Mouse (Mus musculus) gastrocnemius, adult 2 months (tissue): ENCODE data around the gene Mmrn1. TPM values are rescaled to one million over a fixed set of nuclear protein-coding genes. Genes with fewer than 3 reads are reported as not detected.
"Not testable (repeated sequence)": the region's sequence is repeated elsewhere in the genome, so short reads cannot be mapped to it uniquely, and the experiment has no call there.

Source experiments
- DNase-seq: peaks from one replicate; pipeline ENCODE4 v3.0.0; 2022
- H3K27ac ChIP-seq: fragments of 200-600 bp; 2 replicates; pipeline ENCODE4 v1.8.1; 2022; ENCODE audit warnings: mild to moderate bottlenecking
- H3K4me3 ChIP-seq: fragments of 200-600 bp; 2 replicates; pipeline ENCODE4 v1.8.1; 2022; ENCODE audit warnings: mild to moderate bottlenecking, moderate library complexity
- CTCF ChIP-seq: fragments of 200-600 bp; IDR thresholded peaks from 2 replicates; pipeline ENCODE4 v1.8.1; 2022; ENCODE audit warnings: antibody characterized with exemption, mild to moderate bottlenecking, moderate library complexity
- intact Hi-C: fragments of 180-260 bp; cut with DNase I; formaldehyde crosslinking; loops from one replicate; pipeline ENCODE4 v1.15.1; 2025
- long read RNA-seq, 2 experiments: library from polyadenylated mRNA; stranded (forward); transcript quantifications; one replicate each; pipeline ENCODE4 v2.0.0; 2021
- total RNA-seq, 2 experiments: library from RNA; stranded (reverse); gene quantifications; 2 replicates each; pipeline ENCODE4 v1.2.3; 2021

Gene Mmrn1
- total RNA-seq: 1 to 10 TPM in 1 of 2 experiments, under 1 TPM in 1; 0.92 to 2.0 TPM
- long read RNA-seq, experiment 1: 0 reads
- long read RNA-seq, experiment 2, full-length matches to known transcripts: 2 of 2 reads
- long read RNA-seq, experiment 2, partial matches to known transcripts: 0 of 2 reads
- long read RNA-seq, experiment 2, other reads (novel, unspliced or antisense): 0 of 2 reads

DNA sequence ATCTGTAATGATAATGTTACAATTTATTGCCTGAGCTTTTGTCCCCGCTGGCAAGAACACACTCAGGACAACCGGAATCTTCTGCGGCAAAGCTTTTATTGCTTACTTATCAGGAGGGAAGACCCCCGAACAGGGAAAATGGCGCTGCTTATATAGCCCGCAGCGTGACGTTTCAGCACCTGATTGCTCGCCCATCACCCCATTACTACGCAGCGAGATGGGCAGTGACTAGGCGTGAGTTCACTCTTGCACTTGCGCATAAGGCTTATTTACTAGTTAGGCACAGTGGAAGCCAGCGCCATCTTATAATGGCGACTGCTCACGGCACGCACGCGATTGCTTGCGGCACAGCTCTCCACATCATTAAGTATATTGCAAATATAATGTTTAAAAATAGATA lies at the start of gene Mmrn1:
TSS of gene Mmrn1 (plus strand) at position 301 of the 400 bp plus-strand sequence.
- intact Hi-C loops, H3K4me3 ChIP-seq, DNase-seq, H3K27ac ChIP-seq: not testable (repeated sequence)

DNA sequence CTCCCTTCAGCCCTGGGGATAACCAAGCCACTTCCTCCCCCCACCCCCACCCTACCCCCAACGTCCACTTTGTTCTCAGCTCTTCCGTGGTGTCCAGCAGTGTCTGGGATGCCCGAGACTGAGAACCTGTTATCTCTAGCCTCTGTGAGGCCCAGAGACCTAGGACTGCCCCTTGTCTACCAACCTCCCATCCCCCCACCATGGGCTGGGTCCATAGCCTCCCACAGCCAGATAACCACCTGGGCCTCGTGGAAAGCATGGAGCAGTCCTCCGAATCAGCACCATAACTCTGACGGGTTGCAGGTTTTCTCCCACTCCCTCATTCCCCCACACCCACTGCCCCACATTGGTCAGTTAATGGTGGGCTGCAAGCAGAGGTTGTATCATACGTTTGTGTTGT lies 44.4 kb upstream of the Mmrn1 start:
- intact Hi-C loops: no loop called here
- no peak for TF ChIP-seq CTCF
- no peak for DNase-seq
- H3K27ac ChIP-seq: no peak overlapping the region
- no peak overlapping the region for H3K4me3 ChIP-seq

DNA sequence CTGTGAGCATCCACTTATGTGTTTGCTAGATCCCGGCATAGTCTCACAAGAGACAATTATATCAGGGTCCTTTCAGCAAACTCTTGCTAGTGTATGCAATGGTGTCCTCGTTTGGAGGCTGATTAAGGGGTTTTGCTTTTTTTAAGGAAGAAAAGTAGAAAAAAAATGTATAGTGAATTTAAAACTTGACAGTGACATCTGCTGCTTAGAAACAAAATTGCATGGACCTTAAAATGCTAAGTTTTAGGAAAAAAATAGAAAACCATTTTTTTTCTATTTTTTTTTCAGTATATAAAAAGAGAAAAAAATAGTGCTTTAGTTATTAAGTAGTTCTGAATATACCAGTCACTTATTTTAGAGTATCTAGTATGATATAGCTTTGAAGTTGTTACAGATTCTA lies 43.2 kb upstream of the Mmrn1 start:
- intact Hi-C loops: no loop called here
- DNase-seq: no peak
- TF ChIP-seq CTCF: no peak
- H3K4me3 ChIP-seq: no peak overlapping the region
- H3K27ac ChIP-seq: no peak overlapping the region

DNA sequence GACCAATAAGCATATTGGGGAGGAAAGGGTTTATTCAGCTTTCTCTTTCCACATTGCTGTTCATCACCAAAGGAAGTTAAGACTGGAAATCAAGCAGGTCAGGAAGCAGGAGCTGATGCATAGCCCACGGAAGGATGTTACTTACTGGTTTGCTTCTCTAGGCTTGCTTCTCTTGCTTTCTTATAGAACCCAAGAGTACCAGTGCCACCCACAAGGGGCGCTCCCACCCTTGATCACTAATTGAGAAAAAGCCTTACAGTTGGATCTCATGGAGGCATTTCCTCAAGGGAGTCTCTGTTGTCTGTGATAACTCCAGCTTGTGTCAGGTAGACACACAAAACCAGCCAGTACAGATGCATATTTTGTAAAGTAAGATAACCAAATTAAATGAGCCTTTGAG lies 17.5 kb upstream of the Mmrn1 start:
- no peak for TF ChIP-seq CTCF
- intact Hi-C loops: no loop called here
- Histone ChIP-seq H3K4me3 (no peak overlapping the region), H3K27ac (no peak overlapping the region)
- DNase-seq: no peak

DNA sequence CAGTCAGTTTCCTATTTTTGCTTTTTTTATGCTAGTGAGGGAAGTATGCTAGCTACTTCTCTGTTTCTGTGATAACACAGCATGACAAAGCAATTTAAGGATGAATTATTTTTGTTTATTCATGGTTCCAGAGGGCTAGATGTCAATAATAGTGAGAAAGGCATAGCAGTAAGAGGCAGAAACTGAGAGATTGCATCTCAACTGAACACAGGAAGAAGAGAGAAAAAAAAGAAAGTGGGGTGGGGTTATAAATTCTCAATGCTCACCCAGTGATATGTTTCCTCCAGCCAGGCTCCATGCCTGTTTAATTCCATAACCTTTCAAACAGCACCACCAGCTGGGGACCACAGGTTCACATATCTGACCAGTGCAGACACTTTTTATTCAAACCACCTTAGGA lies 6.6 kb downstream of the Mmrn1 start:
- intact Hi-C loops: no loop called here
- TF ChIP-seq CTCF: peak; percentile 7; the same call in 1 of the 2 replicates
- Histone ChIP-seq H3K4me3 (no peak overlapping the region), H3K27ac (no peak overlapping the region)
- DNase-seq: no peak

DNA sequence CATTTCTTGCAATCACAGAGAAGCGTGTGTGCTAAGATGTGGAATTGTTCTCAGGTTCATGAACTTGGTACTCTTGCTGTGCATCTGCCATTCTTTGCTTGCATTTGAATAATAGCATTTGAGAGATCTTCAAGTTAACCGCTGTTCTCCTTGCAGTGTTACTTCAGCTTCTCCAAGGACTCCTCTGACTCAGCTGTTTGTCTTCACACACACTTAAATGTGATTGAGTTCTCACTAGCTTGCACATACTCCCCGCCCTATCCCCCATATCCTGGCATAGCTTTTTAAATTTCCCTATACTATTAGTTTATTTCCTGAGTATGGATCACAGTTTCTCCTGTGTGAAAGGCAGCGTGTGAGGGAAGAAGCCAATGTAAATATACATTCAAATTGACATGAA lies 10.1 kb downstream of the Mmrn1 start:
- TF ChIP-seq CTCF: no peak
- H3K4me3 ChIP-seq: no peak overlapping the region
- no peak overlapping the region for H3K27ac ChIP-seq
- no peak for DNase-seq
- intact Hi-C loops: no loop called here

DNA sequence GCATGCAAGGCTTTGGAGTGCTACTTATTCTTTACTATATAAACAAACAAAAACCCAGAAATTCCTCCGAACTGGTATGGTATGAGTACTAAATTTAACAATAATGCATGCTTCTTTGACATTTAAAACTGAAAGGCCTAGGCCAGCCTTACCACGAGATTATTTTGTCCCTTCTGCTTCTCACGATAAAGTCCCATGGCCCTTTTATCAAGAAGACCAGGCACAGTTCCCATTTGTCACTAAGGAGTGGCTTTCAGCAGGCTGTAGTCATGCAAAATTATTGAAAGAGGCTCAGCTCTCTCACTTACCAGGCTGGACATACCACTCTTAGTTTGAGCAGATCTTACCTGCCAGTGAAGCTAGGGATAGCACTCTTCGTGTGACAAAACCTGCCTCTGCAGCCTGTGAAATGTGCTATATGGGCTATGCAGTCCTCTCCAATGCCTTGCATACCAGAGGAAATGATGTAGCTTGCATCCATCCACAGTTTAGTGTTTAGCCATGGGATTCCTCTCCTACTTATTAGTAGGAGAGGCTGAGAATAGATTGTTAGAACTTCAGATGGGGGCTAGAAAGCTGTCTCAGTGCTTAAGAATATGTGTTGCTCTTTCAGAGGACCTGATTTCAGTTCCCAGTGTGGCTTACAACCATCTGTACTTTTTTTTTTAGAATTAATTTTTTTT lies 10.8 kb downstream of the Mmrn1 start:
- H3K4me3 ChIP-seq: no peak overlapping the region
- no peak overlapping the region for H3K27ac ChIP-seq
- TF ChIP-seq CTCF: no peak
- intact Hi-C loops: no loop called here
- no peak for DNase-seq

DNA sequence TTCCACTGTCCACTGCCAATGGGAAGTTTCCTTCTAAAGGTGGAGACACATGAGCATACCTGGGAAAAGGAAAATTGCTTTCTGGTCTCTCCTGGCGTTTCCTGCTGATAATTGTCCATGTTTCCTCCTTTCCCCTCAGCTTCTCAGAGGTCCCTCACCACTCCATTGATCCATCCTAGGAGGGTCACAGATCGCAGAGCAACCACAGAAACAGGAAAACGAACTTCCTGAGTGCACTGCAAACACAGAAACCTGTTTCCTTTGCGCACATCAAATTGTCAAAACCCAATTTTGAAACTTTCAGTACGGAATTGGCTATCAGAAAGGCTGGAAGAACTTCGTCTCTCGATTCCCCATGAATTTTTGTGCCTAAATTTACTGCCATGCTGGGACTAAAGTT lies 19.4 kb downstream of the Mmrn1 start:
- no peak overlapping the region for H3K4me3 ChIP-seq
- H3K27ac ChIP-seq: no peak overlapping the region
- DNase-seq: no peak
- no peak for TF ChIP-seq CTCF
- intact Hi-C loops: no loop called here

DNA sequence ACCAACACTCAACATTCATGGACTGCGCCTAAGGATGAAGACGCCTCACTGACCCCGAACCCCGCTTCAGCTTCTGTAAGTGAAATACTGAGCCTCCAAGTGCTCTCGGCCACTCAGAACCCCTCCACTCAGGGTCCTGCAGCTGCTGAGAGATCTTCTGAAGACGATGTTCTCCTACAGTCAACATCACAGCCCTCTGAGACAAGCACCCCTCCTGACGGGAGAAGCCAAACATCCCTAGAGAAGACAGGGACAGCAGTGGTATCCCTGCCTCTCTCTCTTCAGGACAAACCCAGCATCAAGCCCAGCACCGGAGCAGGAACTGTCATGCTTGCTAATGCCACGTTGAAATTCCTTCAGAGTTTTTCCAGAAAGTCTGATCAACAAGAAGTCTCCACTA lies 19.8 kb downstream of the Mmrn1 start:
- no peak for DNase-seq
- intact Hi-C loops: no loop called here
- no peak for TF ChIP-seq CTCF
- Histone ChIP-seq H3K4me3 (no peak overlapping the region), H3K27ac (no peak overlapping the region)

DNA sequence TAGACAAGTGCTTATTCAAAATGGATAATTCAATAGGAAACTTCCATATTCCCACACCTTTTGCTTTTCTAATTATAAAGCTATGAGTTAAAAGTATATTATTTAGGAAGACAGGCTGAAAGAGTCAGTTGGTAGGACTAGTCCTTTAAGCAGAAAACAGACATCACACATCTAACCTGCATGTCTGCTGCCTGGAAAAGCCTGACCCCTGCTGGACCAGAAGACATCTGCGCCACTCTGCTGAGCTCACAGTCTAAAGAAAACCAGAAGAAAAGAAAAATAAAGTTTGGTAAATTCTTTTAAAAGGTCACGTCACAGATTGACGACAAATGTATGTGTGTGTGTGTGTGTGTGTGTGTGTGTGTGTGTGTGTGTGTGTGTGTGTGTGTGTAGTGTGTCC lies 25.6 kb downstream of the Mmrn1 start:
- DNase-seq: peak; percentile 13
- intact Hi-C loops: no loop called here

DNA sequence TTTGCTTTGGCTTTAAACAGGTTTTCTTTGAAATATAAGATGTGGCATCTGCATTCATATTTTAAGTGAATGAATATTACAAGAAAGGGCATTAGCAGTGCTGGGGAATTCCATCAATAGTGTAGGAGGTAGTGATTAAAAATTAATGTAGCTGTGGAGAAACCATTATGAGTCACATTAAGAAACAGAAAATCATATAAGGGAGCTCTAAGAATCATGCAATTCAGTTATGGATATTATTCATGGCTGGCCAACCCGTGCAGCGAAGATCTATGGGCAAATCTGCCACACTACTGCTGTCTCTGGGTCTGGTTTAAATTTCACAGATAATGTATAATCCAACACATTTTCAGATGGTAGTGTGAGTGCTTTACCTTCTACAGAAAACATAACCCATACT lies 36.5 kb downstream of the Mmrn1 start:
- Histone ChIP-seq H3K27ac (no peak overlapping the region), H3K4me3 (no peak overlapping the region)
- intact Hi-C loops: no loop called here
- no peak for DNase-seq
- no peak for TF ChIP-seq CTCF

More for the DNA sequence above, 25.6 kb downstream of the Mmrn1 start:
- peak; percentile 50 for TF ChIP-seq CTCF
- no peak overlapping the region for H3K4me3 ChIP-seq
- H3K27ac ChIP-seq: no peak overlapping the region

DNA sequence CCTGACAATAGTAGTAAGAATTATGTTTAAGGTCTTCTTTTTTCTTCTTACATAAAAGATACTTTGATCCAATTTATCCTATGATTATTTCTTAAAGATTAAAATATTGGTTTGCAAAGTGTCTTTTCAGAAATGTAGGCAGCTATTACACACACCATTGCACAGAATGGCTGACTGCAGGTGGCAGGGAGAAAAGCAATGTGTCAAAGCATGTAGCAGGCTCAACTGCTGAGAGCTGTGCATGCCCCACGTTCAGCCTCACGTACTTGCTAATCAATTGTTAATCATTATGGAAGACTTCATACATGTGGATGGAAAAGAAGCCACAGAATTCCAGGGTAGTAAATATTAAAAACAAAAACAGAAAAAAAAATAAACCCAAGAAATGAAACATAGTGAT lies 37.1 kb downstream of the Mmrn1 start:
- H3K4me3 ChIP-seq: no peak overlapping the region
- intact Hi-C loops: no loop called here
- no peak overlapping the region for H3K27ac ChIP-seq
- TF ChIP-seq CTCF: no peak
- no peak for DNase-seq

DNA sequence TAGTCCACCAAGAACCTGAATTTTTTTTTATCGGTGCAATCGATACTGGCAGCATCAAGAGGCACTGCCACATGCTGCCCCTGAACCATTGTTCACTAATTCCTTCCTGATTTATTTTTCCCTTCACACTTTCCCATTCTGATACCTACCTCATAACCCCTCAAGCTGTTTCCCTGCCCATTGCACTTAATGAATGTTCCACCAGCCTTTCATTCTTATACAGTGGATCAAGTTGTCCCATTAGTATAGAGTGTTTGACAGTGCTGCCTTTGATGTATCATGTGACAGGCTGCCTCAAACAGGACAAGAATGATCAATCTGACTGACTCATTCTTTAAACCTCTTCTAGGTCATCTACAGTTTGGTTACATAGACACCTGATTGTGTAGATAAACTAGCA lies 37.9 kb downstream of the Mmrn1 start:
- Histone ChIP-seq H3K4me3 (no peak overlapping the region), H3K27ac (no peak overlapping the region)
- TF ChIP-seq CTCF: no peak
- intact Hi-C loops: no loop called here
- DNase-seq: no peak

DNA sequence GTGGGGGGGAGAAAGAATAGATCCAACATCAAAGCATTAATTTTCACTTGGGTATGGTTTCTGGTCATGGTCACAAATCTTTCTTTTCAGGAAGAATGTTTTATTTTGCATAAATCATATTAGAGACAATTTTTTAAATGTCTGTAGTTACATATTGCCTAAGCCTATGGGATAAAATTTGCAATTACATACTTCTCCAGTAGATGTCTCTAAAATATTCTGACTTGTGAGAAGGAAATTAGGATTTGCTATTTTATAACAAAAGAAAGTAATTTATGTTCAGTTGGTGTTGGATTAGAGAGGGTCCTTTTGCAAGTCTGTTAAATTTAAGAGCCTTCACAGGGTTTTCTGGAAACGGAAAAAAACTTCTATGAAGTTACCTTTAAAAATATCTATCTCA lies 39.0 kb downstream of the Mmrn1 start:
- intact Hi-C loops: no loop called here

More for the DNA sequence above, 39.0 kb downstream of the Mmrn1 start:
- Histone ChIP-seq H3K27ac (no peak overlapping the region), H3K4me3 (no peak overlapping the region)
- no peak for DNase-seq
- no peak for TF ChIP-seq CTCF
